Mouse (Mus musculus) spleen, postnatal 10 days (tissue): ENCODE measurements around the gene Setd2.

Source experiments
- DNase-seq, 2 experiments: peaks; one replicate each; pipeline ENCODE4 v3.0.0; 2021 to 2022; ENCODE audit warnings: low spot score in 2 of 2

Setd2 gene

GRCm38 (mm10) chr9:110623416-110624195, 91.2 kb downstream of the Setd2 start:
- no peak for DNase-seq

GRCm38 (mm10) chr9:110624361-110625166, 92.2 kb downstream of the Setd2 start, which contains the start of gene Nradd:
Gene Nradd, minus strand, starts transcription at chr9:110624452.
- DNase-seq = peak in 1 of 2 experiments; percentile 81

GRCm38 (mm10) chr9:110625350-110625908, 93.0 kb downstream of the Setd2 start:
- no peak for DNase-seq

DNA sequence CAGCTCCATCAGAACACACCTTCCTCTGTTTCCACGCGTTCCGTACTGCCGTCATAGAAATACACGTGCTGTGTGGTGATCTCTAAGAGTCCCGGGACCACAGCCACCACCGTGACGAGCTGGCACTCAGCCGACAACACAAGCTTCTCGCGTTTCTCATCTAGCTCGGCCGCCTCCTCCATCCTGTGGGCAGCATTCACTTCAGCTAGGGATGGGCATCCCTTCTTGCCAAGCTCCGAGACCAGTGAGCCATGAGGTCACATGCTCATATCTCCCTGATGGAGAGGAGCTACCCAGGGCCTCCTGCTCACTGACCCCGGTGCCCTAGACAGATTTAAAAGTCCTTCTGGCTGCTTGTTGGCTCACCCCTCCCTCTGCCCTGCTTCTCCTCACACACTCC, 97.8 kb downstream of the Setd2 start:
- no peak for DNase-seq

DNA sequence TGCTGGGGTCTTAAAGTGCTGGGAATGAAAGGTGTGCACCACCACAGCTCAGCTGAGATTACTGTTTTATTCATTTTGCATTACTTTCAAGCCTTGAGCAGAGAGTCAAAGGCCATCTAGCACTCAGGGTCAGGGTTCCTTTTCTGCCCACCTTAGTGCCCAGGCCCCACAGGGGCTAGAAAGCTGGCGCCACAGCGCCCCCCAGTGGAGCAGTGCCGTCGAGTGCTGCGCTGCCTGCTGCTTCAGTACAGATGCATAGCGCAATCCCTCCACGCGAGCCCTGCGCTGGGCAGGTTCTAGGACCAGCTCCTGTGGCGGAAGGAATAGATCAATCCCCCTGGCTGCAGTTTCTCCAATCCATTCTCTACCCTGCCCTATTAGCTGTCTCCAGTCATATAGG, 98.8 kb downstream of the Setd2 start:
- DNase-seq = peak in 1 of 2 experiments; percentile 77

DNA sequence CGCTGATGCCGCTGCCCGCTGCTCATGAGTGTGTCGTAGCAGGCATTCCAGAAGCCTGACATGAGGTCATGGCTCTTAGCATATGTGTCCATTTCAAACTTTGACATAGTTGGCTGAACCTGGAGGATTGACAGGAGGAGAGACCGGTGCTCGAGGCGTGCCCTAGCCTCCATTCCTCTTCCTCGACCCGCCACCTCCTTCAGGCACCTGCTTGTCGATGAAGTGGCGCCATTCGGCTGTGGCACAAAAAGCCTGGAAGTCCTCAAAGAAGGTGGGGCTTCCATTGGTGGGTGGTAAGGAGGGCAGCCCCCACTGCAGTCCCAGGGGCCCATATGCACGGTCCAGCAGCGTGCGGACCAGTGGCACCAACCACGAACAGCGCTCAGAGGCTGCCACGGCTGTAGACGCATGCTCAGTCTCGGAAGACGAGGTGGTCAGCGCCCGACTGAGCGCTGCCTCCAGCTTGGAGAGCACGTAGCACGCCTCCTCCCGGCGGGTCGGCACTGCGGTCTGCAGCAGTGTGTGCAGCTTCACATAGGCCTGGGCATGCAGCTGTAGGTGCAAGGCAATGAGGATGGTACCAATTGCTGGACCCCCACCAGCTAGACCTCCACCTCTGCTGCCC, 99.4 kb downstream of the Setd2 start:
- no peak for DNase-seq

DNA sequence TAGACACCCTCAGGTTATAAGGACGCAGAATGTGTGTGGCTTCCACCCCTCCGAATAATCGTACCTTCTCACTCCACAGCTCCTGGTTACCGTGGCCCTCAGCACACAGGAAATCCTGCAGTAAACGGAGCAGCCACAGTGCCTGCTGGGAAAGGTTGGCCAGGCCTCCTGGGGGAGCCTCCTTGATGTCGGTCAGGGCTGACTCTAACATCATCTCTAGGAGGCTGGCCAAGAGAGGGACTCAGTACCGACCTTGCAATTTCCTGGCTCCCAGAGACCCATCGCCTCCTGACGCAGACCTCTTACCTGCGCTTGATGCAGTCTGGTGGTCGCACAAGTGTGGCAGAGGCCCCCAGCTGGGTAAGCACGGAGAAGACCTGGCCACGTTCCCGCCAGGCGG, 100.3 kb downstream of the Setd2 start:
- DNase-seq = no peak

- DNase-seq = no peak
These were observed 101.5 kb downstream of the Setd2 start for GRCm38 (mm10) chr9:110633882-110634281.

DNA sequence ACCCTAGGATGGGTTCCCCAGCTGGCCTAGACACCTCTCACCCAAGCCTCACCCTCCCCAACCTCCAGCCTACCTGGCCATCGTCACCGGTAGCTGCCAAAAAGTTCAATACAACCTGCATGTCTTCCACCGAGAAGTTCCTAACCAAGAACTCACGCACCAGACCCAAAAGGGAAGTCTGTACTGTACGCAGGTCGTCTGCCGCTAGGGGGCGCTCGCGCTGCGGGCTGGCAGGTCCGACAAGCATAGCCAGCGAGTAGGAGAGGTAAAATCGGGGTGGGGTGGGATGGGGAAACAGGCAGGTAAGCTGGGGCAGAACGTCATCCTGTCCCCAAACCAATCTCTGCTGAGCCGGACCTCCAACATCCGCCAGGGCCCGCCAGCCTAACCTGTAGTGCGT, 102.8 kb downstream of the Setd2 start:
- DNase-seq = peak; percentile 87 to 95

DNA sequence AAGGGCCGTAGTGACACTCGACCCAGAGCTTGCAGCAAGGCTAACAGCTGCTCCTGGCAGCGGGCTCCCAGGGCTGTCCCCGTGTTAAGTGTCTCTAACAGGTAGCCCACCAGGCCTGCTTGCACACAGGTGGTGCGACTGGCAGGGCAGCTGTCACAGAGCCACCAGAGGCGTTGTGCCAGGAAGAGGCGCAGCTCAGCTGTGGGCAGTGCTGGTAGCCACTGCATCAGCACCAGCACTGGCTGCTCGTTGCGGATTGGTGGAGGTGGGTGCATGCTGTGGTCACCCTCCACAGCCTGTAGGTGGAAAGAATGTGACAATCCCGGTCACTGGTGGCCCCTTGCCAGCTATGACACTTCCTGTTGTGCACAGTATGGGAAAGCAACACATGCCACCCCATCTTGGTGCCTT, 106.2 kb downstream of the Setd2 start:
- DNase-seq = no peak

DNA sequence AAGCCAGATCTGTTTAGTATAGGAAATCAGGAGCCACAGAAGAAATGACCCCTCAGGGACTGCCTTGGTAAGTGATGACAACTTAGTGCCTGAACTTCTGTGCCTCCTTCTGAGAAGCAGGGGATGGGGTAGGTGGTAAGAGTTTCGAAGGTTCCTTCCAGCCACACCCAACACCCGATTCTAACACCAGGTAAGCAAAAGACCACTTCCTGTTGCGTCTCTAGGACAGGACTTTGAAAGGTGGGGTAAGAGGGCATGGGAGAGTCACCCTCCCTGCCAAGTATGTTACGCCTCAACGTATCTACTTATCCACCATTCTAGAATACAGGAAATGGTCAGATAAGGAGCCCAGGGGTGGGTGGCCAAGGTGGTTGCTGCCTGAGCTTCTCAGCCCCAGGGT, 108.6 kb downstream of the Setd2 start:
- DNase-seq = no peak

- DNase-seq = no peak
These were observed 110.6 kb downstream of the Setd2 start for GRCm38 (mm10) chr9:110642812-110643524.

DNA sequence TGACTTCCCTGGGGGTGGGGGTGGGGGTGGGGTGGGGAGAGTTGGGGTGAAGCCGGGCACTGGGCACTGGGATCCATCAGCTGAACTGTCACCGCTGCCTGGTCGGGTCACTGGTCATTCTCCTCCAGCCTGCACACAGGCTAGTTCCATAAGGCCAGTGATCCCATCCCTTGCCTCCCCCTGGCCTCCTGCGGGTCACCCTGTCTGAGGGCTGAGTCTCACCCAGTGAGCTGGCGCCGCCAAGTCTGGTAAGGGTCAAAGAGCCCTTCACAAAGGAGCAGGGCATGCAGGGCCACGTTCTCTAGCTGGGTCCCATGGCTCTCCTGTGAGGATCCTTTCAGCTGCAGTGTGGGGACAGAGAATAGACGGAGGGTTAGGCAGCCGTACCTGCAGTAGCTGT, 111.4 kb downstream of the Setd2 start:
- DNase-seq = no peak

DNA sequence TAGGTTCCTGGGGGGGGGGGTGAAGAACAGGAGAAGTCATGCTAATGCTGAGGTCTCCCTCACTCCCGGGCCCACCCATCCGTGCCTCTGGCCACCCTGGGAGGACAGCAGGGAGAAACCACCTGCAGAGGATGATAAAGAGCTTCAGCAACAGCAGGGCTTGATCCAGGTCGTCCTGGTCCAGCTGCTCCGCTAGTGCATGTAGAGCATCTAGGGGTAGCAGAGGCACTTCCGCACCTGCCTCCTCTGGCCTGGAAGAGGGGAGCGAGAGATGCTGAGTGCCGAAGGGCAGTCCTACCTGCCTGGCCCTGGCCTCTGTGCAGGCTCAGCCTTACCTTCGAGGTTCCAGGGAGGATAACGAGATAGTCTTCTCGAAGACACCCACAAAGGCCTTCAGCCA, 111.9 kb downstream of the Setd2 start:
- DNase-seq = no peak

DNA sequence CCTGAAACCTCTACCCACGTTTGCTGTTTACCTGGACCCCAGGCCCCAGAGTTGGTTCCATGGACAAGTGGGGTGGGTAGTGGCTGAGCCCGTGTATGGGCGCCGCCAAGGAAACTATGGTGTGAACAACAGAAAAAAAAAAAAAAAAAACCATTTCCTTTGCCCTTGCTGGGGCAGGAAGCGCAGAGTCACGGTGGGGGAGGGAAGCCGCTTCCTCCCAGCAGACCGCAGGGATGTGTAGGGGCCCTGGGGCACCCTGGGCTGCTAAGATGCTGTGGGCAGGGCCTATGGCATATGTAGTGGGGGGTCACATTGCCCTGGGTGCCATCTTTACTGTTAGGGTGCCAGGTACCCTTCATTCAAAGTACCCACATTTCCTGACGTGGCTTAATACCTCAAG, 112.8 kb downstream of the Setd2 start:
- peak in 1 of 2 experiments; percentile 70 for DNase-seq

- no peak for DNase-seq
These were observed 117.4 kb downstream of the Setd2 start for GRCm38 (mm10) chr9:110649775-110650174.

DNA sequence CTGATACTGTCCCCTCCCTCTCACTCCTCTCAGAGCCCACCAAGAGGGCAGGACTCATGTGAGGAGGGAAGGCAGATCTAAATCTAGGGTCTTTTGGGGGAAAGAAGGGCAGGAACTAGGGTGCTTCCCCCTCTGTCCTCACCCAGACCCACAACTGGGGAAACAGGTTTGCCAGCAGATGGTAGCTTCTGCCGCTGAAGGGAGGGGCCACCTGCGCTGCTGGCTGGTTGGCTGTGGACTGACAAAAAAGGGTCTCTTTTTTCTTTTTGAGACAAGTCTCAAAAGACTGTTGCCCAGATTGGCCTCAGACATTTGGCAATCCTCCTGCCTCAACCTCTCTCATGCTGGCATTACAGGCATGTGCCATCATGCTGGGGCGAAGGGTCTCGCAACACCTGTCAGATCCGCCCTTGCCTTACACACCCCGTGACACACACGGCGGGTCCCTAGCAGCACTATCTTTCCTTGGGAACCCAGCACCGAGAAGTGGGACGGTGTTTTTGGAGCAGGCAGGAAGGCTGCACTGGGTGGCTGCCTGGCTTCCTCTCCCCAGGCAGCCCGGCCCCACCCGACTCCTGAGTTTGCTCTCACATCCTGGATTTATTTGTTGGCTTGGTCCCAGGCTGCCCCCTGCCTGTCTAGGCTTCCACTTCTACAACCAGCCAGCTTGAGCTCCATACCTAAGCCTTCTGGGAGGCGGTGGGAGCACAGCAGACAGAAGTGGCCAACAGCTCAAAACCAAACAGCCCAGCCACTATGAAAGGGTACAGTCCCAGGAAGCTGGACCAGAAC, 119.7 kb downstream of the Setd2 start:
- DNase-seq = peak in 1 of 2 experiments; percentile 38

DNA sequence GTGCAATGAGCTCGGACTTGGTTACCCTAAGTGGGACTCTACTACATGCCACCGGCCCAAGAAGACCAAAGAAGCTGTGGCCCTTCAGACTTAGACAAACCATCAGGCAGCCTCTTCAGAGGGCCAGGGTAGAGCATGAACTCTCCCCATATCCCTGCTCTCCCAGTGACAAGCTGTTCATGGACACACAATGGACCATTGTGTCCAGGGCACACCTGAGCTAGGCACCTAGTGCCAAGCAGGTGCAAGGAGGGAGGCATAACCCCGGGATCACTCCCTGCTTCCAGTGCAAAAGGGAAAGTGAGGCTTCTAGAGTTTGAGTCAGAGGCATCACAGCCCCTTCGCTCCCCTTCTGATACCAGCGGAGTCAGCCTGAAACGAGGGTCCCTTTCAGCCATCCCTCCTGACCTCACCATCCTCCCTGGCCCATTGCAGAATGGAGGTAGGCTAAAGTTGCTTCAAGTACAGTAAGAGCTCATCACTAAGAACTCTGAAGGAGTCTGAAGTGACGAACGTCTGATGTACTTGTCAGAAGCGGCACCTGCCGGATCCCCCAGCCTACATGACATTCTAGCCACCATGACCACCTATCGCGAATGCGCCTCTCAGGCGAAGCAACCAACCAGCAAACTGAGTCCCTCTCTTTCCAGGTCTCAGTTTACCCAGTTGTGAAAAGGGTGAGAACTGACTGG, 120.7 kb downstream of the Setd2 start:
- DNase-seq = no peak

DNA sequence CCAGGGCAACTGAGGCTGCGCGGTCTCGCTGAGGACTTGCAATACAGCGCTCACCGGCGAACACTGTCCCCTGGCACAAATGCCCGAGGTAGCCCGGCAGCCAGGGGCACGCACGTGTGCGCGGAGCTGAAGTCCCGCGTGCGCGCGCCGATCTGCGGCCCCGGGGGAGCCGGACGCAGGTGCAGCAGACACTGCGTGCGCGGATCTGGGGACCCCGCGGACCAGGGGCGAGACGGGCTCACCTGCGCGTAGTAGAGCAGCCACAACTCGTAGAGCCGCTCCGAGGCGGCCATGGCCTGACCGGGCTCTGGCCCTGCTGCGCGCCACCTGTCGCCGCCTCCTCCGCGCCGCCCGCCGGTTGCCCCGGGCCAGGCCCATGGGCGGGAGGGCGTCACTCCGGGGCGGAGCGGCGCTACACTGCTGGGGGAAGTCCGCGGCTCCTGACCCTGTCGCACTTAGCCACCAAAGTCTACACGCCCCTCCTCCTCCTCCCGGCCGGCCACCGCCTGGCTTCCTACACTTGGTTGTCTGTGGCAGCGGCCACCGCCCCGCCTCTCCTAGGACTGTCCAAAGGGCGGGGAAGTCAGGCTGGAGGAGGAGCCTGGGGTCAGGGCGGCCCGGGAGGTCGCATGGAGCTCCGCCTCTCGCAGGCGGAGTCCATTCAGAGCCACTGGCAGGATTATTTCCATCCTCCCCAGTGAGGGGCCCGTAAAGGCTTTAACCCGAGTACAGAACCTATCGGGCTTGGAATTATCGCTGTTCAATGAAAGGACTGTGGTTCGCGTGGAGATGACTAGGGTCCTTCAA, 121.5 kb downstream of the Setd2 start, which contains the start of gene Nbeal2:
TSS of gene Nbeal2 (minus strand) at position 507 of the 807 bp plus-strand sequence.
- DNase-seq = peak; percentile 82 to 90
